Mouse (Mus musculus) embryonic fibroblast, embryonic 13.5 days (primary cell): ENCODE data around the gene Ccdc15. TPM values are rescaled to one million over a fixed set of nuclear protein-coding genes. Genes with fewer than 3 reads are reported as not detected.

Experiments used
- H3K27ac ChIP-seq: 2 replicates; pipeline ENCODE4 v1.5.1; 2012; ENCODE audit warnings: low read length, control low read depth, inconsistent platforms; ENCODE audit not compliant: insufficient read depth
- H3K4me1 ChIP-seq: 2 replicates; pipeline ENCODE4 v1.6.1; 2011; ENCODE audit warnings: low read length; ENCODE audit not compliant: control insufficient read depth, insufficient read depth
- H3K4me3 ChIP-seq: 2 replicates; pipeline ENCODE4 v1.5.1; 2011; ENCODE audit warnings: mild to moderate bottlenecking, control low read depth, low read length; ENCODE audit not compliant: insufficient read depth
- CTCF ChIP-seq: IDR thresholded peaks from 2 replicates; pipeline ENCODE4 v1.5.1; 2011; ENCODE audit warnings: mild to moderate bottlenecking, control low read depth, low read length, moderate library complexity, borderline replicate concordance; ENCODE audit not compliant: insufficient read depth
- POLR2A ChIP-seq: IDR thresholded peaks from 2 replicates; pipeline ENCODE4 v1.6.1; 2011; ENCODE audit warnings: low read depth, mild to moderate bottlenecking, control low read depth, low read length, moderate library complexity
- polyA plus RNA-seq: library from polyadenylated mRNA; stranded (reverse); fragments of >200 nt; gene quantifications from 2 replicates; pipeline ENCODE4 v1.2.4, GENCODE M21; 2011; ENCODE audit warnings: low read depth; ENCODE audit not compliant: missing spikeins, insufficient read length

Ccdc15 gene
- 2.8 and 4.0 TPM in 2 replicates for polyA plus RNA-seq

- peak within 1 kb of the TSS; percentile 72 for H3K4me3 ChIP-seq
- peak within 1 kb of the TSS; percentile 51; the same call in 1 of the 2 replicates for H3K27ac ChIP-seq
- TF ChIP-seq POLR2A (peak; percentile 91), CTCF (no peak)
- no peaks in the 10 kb centered on the region for H3K4me1 ChIP-seq
These were observed at the start of gene Ccdc15 for GRCm38 (mm10) chr9:37347988-37348642. Ccdc15 (minus strand) TSS chr9:37348432.

- Histone ChIP-seq H3K27ac (no peak overlapping the region), H3K4me3 (no peak overlapping the region), H3K4me1 (no peaks in the 10 kb centered on the region)
- TF ChIP-seq CTCF: no peak
- no peak for TF ChIP-seq POLR2A
These were observed 45.4 kb upstream of the Ccdc15 start for GRCm38 (mm10) chr9:37393482-37394131.

- no peak overlapping the region for H3K27ac ChIP-seq
- no peak overlapping the region for H3K4me3 ChIP-seq
- TF ChIP-seq POLR2A: no peak
- no peak for TF ChIP-seq CTCF
- no peaks in the 10 kb centered on the region for H3K4me1 ChIP-seq
These were observed 43.8 kb upstream of the Ccdc15 start for GRCm38 (mm10) chr9:37392071-37392470.

- TF ChIP-seq POLR2A: no peak
- no peak for TF ChIP-seq CTCF
- no peaks in the 10 kb centered on the region for H3K4me1 ChIP-seq
These were observed 42.7 kb upstream of the Ccdc15 start for GRCm38 (mm10) chr9:37390891-37391290.

GRCm38 (mm10) chr9:37384284-37385182, 36.3 kb upstream of the Ccdc15 start:
- Histone ChIP-seq H3K27ac (no peak overlapping the region), H3K4me3 (peak overlapping the region; percentile 17), H3K4me1 (no peaks in the 10 kb centered on the region)
- TF ChIP-seq CTCF (no peak), POLR2A (no peak)

More at GRCm38 (mm10) chr9:37390891-37391290, 42.7 kb upstream of the Ccdc15 start:
- H3K27ac ChIP-seq: no peak overlapping the region
- no peak overlapping the region for H3K4me3 ChIP-seq

GRCm38 (mm10) chr9:37383161-37383560, 34.9 kb upstream of the Ccdc15 start:
- Histone ChIP-seq H3K4me1 (no peaks in the 10 kb centered on the region), H3K4me3 (no peak overlapping the region), H3K27ac (no peak overlapping the region)
- TF ChIP-seq POLR2A: no peak
- no peak for TF ChIP-seq CTCF

GRCm38 (mm10) chr9:37375718-37376117, 27.5 kb upstream of the Ccdc15 start:
- no peak for TF ChIP-seq CTCF
- no peak for TF ChIP-seq POLR2A
- no peaks in the 10 kb centered on the region for H3K4me1 ChIP-seq
- no peak overlapping the region for H3K4me3 ChIP-seq
- no peak overlapping the region for H3K27ac ChIP-seq

- Histone ChIP-seq H3K4me1 (no peaks in the 10 kb centered on the region), H3K27ac (no peak overlapping the region), H3K4me3 (no peak overlapping the region)
- TF ChIP-seq CTCF (no peak), POLR2A (no peak)
These were observed 23.1 kb upstream of the Ccdc15 start for GRCm38 (mm10) chr9:37371232-37371801.

- Histone ChIP-seq H3K27ac (no peak overlapping the region), H3K4me3 (no peak overlapping the region), H3K4me1 (peaks cover 2% of the 10 kb centered on the region; the same call in 1 of the 2 replicates)
- TF ChIP-seq POLR2A: no peak
- TF ChIP-seq CTCF: no peak
These were observed 20.6 kb upstream of the Ccdc15 start for GRCm38 (mm10) chr9:37368860-37369259.
